Mouse (Mus musculus) MEL (cell line): Measurements from ENCODE around the gene Castor1. TPM values are rescaled to one million over a fixed set of nuclear protein-coding genes. Genes with fewer than 3 reads are reported as not detected.

Source experiments
- DNase-seq: peaks from one replicate; pipeline ENCODE4 v3.0.0; 2011; ENCODE audit warnings: low read depth, low spot score
- H3K27ac ChIP-seq: 2 replicates; pipeline ENCODE4 v1.5.1; 2012; ENCODE audit warnings: low read depth, mild to moderate bottlenecking, control low read depth, low read length, moderate library complexity; ENCODE audit not compliant: control insufficient read depth
- H3K27me3 ChIP-seq, 2 experiments: fragments of 150-350 bp in 1 of 2; sonication (generic) in 1 of 2; 2 replicates each; pipeline ENCODE4 v1.6.1; 2012; ENCODE audit warnings: low read length in 2 of 2, mild to moderate bottlenecking in 2 of 2, improper control_type of control experiment in 1 of 2, moderate library complexity in 1 of 2; ENCODE audit not compliant: insufficient read depth in 2 of 2, control insufficient read depth in 1 of 2
- H3K36me3 ChIP-seq, 2 experiments: 2 replicates each; pipeline ENCODE4 v1.6.1; 2012 to 2014; ENCODE audit warnings: low read length in 2 of 2, improper control_type of control experiment in 1 of 2, inconsistent platforms in 1 of 2, mild to moderate bottlenecking in 1 of 2; ENCODE audit not compliant: insufficient read depth in 2 of 2, control insufficient read depth in 1 of 2
- H3K4me1 ChIP-seq, 2 experiments: fragments of 150-350 bp in 1 of 2; sonication (generic) in 1 of 2; 2 replicates each; pipeline ENCODE4 v1.6.1; 2012; ENCODE audit warnings: low read length in 2 of 2, improper control_type of control experiment in 1 of 2, mild to moderate bottlenecking in 1 of 2; ENCODE audit not compliant: insufficient read depth in 2 of 2, control insufficient read depth in 1 of 2
- H3K4me3 ChIP-seq, 2 experiments: fragments of 150-350 bp in 1 of 2; sonication (generic) in 1 of 2; 2 replicates each; pipeline ENCODE4 v1.5.1; 2012; ENCODE audit warnings: low read depth in 2 of 2, low read length in 2 of 2, mild to moderate bottlenecking in 2 of 2, moderate library complexity in 2 of 2, control low read depth in 1 of 2, improper control_type of control experiment in 1 of 2; ENCODE audit not compliant: control insufficient read depth in 1 of 2, insufficient read depth in 1 of 2
- H3K79me2 ChIP-seq: 2 replicates; pipeline ENCODE4 v1.6.1; 2012; ENCODE audit warnings: mild to moderate bottlenecking, low read length, moderate library complexity; ENCODE audit not compliant: control insufficient read depth, poor library complexity, insufficient read depth
- H3K9ac ChIP-seq: 2 replicates; pipeline ENCODE4 v1.6.1; 2012; ENCODE audit warnings: low read depth, mild to moderate bottlenecking, control low read depth, low read length, moderate library complexity; ENCODE audit not compliant: control insufficient read depth, poor library complexity, severe bottlenecking
- H3K9me3 ChIP-seq: fragments of 150-350 bp; sonication (generic); replicated peaks from 2 replicates; pipeline ENCODE4 v1.6.1; 2012; ENCODE audit warnings: mild to moderate bottlenecking, low read length, improper control_type of control experiment, moderate library complexity; ENCODE audit not compliant: insufficient read depth
- CHD1 ChIP-seq: IDR thresholded peaks from 2 replicates; pipeline ENCODE4 v1.6.1; 2012; ENCODE audit warnings: low read depth, mild to moderate bottlenecking, inconsistent platforms, low read length, improper control_type of control experiment
- CHD2 ChIP-seq: IDR thresholded peaks from 2 replicates; pipeline ENCODE4 v1.6.1; 2011; ENCODE audit warnings: low read length, improper control_type of control experiment
- E2F4 ChIP-seq: IDR thresholded peaks from 2 replicates; pipeline ENCODE4 v1.6.1; 2011; ENCODE audit warnings: low read depth, low read length, improper control_type of control experiment, borderline replicate concordance
- ELF1 ChIP-seq: IDR thresholded peaks from 2 replicates; pipeline ENCODE4 v1.6.1; 2014; ENCODE audit warnings: low read depth, mild to moderate bottlenecking, inconsistent platforms, low read length, improper control_type of control experiment, moderate library complexity
- EP300 ChIP-seq, 2 experiments: IDR thresholded peaks; 2 replicates each; pipeline ENCODE4 v1.6.1; 2011; ENCODE audit warnings: improper control_type of control experiment in 2 of 2, low read length in 2 of 2, low read depth in 1 of 2, mild to moderate bottlenecking in 1 of 2
- GABPA ChIP-seq: IDR thresholded peaks from 2 replicates; pipeline ENCODE4 v1.6.1; 2012; ENCODE audit warnings: low read depth, mild to moderate bottlenecking, inconsistent platforms, low read length, improper control_type of control experiment, moderate library complexity
- GATA1 ChIP-seq: IDR thresholded peaks from 2 replicates; pipeline ENCODE4 v1.6.1; 2011; ENCODE audit warnings: low read depth, low read length, improper control_type of control experiment
- HCFC1 ChIP-seq: IDR thresholded peaks from 2 replicates; pipeline ENCODE4 v1.6.1; 2012; ENCODE audit warnings: low read depth, mild to moderate bottlenecking, inconsistent platforms, low read length, improper control_type of control experiment, moderate library complexity
- JUND ChIP-seq: IDR thresholded peaks from 2 replicates; pipeline ENCODE4 v1.6.1; 2011; ENCODE audit warnings: low read depth, mild to moderate bottlenecking, improper control_type of control experiment, low read length
- MAFK ChIP-seq: IDR thresholded peaks from 2 replicates; pipeline ENCODE4 v1.6.1; 2011; ENCODE audit warnings: low read depth, mild to moderate bottlenecking, low read length, improper control_type of control experiment, borderline replicate concordance
- MAZ ChIP-seq: IDR thresholded peaks from 2 replicates; pipeline ENCODE4 v1.6.1; 2012; ENCODE audit warnings: low read depth, mild to moderate bottlenecking, inconsistent platforms, low read length, improper control_type of control experiment
- MEF2A ChIP-seq: IDR thresholded peaks from 2 replicates; pipeline ENCODE4 v1.6.1; 2014; ENCODE audit warnings: low read depth, mild to moderate bottlenecking, inconsistent platforms, low read length, improper control_type of control experiment; ENCODE audit not compliant: poor library complexity, insufficient replicate concordance, severe bottlenecking; ENCODE audit errors: extremely low read depth
- MYC ChIP-seq: IDR thresholded peaks from 2 replicates; pipeline ENCODE4 v1.6.1; 2011; ENCODE audit warnings: low read depth, mild to moderate bottlenecking, low read length, improper control_type of control experiment, moderate library complexity
- NRF1 ChIP-seq: IDR thresholded peaks from 2 replicates; pipeline ENCODE4 v1.6.1; 2014; ENCODE audit warnings: low read depth, mild to moderate bottlenecking, inconsistent platforms, low read length, improper control_type of control experiment, moderate library complexity; ENCODE audit not compliant: poor library complexity, insufficient read depth, severe bottlenecking
- POLR2A ChIP-seq, 2 experiments: IDR thresholded peaks; 2 replicates each; pipeline ENCODE4 v1.6.1; 2011 to 2012; ENCODE audit warnings: low read length in 2 of 2, mild to moderate bottlenecking in 2 of 2, control low read depth in 1 of 2, improper control_type of control experiment in 1 of 2, low read depth in 1 of 2, moderate library complexity in 1 of 2; ENCODE audit not compliant: control insufficient read depth in 1 of 2, insufficient read depth in 1 of 2, poor library complexity in 1 of 2
- POLR2AphosphoS2 ChIP-seq: IDR thresholded peaks from 2 replicates; pipeline ENCODE4 v1.6.1; 2011; ENCODE audit warnings: low read length, improper control_type of control experiment
- POLR2AphosphoS5 ChIP-seq: IDR thresholded peaks from 2 replicates; pipeline ENCODE4 v1.6.1; 2012; ENCODE audit warnings: low read depth, borderline replicate concordance, mild to moderate bottlenecking, inconsistent platforms, low read length, moderate library complexity, mixed read lengths
- RCOR1 ChIP-seq: IDR thresholded peaks from 2 replicates; pipeline ENCODE4 v1.6.1; 2012; ENCODE audit warnings: low read depth, mild to moderate bottlenecking, inconsistent platforms, low read length, improper control_type of control experiment
- TAL1 ChIP-seq: IDR thresholded peaks from 2 replicates; pipeline ENCODE4 v1.6.1; 2012; ENCODE audit warnings: mild to moderate bottlenecking, inconsistent platforms, low read length, moderate library complexity, mixed read lengths
- TCF12 ChIP-seq: IDR thresholded peaks from 2 replicates; pipeline ENCODE4 v1.6.1; 2014; ENCODE audit warnings: low read depth, mild to moderate bottlenecking, inconsistent platforms, low read length, improper control_type of control experiment, moderate library complexity
- UBTF ChIP-seq: IDR thresholded peaks from 2 replicates; pipeline ENCODE4 v1.6.1; 2012; ENCODE audit warnings: low read depth, mild to moderate bottlenecking, inconsistent platforms, low read length, improper control_type of control experiment, moderate library complexity, borderline replicate concordance; ENCODE audit not compliant: insufficient read depth
- USF1 ChIP-seq: IDR thresholded peaks from 2 replicates; pipeline ENCODE4 v1.6.1; 2014; ENCODE audit warnings: low read depth, mild to moderate bottlenecking, inconsistent platforms, low read length, improper control_type of control experiment, moderate library complexity
- ZKSCAN1 ChIP-seq: IDR thresholded peaks from 2 replicates; pipeline ENCODE4 v1.6.1; 2012; ENCODE audit warnings: low read depth, mild to moderate bottlenecking, inconsistent platforms, low read length, improper control_type of control experiment, moderate library complexity
- ZMIZ1 ChIP-seq: IDR thresholded peaks from 2 replicates; pipeline ENCODE4 v1.6.1; 2012; ENCODE audit warnings: low read depth, mild to moderate bottlenecking, inconsistent platforms, low read length, improper control_type of control experiment, moderate library complexity
- ZNF384 ChIP-seq: IDR thresholded peaks from 2 replicates; pipeline ENCODE4 v1.6.1; 2012; ENCODE audit warnings: low read depth, mild to moderate bottlenecking, inconsistent platforms, low read length, improper control_type of control experiment
- polyA plus RNA-seq, 2 experiments: library from polyadenylated mRNA; stranded (reverse) in 1 of 2; unstranded in 1 of 2; fragments of >175 nt in 1 of 2; fragments of >200 nt in 1 of 2; gene quantifications; 2 replicates each; pipeline versions ENCODE4 v1.2.1 to v1.2.4; 2012; ENCODE audit warnings: low replicate concordance in 2 of 2, low read depth in 1 of 2; ENCODE audit not compliant: insufficient read length in 2 of 2, insufficient read depth in 1 of 2, missing spikeins in 1 of 2
- total RNA-seq: library from RNA; depleted of rRNA; stranded (reverse); fragments of 300-350 nt; gene quantifications from 2 replicates; pipeline ENCODE4 v1.2.3, GENCODE M21; 2012

Castor1 gene
- total and polyA plus RNA-seq, 3 experiments = 6.6 to 11.8 TPM; not detected in 1

GRCm38 (mm10) chr11:4264066-4264465 is 46.0 kb downstream of the Castor1 start:
- H3K27me3 ChIP-seq = peaks cover 2 to 4% of the 10 kb centered on the region in 2 experiments; a peak in 3 of 4 replicates
- H3K27ac ChIP-seq = no peak overlapping the region
- H3K79me2 ChIP-seq = no peaks in the 10 kb centered on the region
- DNase-seq = no peak
- H3K4me3 ChIP-seq = no peak overlapping the region
- H3K9me3 ChIP-seq = no peaks in the 10 kb centered on the region
- H3K9ac ChIP-seq = no peak overlapping the region
- peaks cover 0 to 8% of the 10 kb centered on the region in 2 experiments; a peak in 2 of 4 replicates for H3K36me3 ChIP-seq
- TF ChIP-seq RCOR1 = no peak
- no peak for TF ChIP-seq E2F4
- TF ChIP-seq HCFC1 = no peak
- TF ChIP-seq POLR2AphosphoS5 = no peak
- TF ChIP-seq TAL1 = no peak
- no peak for TF ChIP-seq MEF2A
- no peak for TF ChIP-seq MYC
- TF ChIP-seq POLR2AphosphoS2 = no peak
- TF ChIP-seq CHD1 = no peak
- no peak for TF ChIP-seq ELF1
- TF ChIP-seq CHD2 = no peak
- no peak for TF ChIP-seq USF1
- TF ChIP-seq GATA1 = no peak
- TF ChIP-seq TCF12 = no peak
- TF ChIP-seq POLR2A (IDR thresholded peaks at IDR 0.05; ENCODE audit: control insufficient read depth in 1 of 2, insufficient read depth in 1 of 2, low read depth in 1 of 2, low read length in 2 of 2, poor library complexity in 1 of 2) = no peak
- no peak for TF ChIP-seq EP300 (IDR thresholded peaks at IDR 0.05; ENCODE audit: low read depth in 1 of 2, low read length in 2 of 2)
- TF ChIP-seq MAZ = no peak
- H3K4me1 ChIP-seq = peaks cover 6 to 36% of the 10 kb centered on the region in 2 experiments

- no peak overlapping the region for H3K27ac ChIP-seq
- DNase-seq = peak; percentile 34
- H3K4me1 ChIP-seq = peaks cover 3 to 23% of the 10 kb centered on the region in 2 experiments
- no peaks in the 10 kb centered on the region for H3K79me2 ChIP-seq
- H3K36me3 ChIP-seq = peaks cover 0 to 4% of the 10 kb centered on the region in 2 experiments; a peak in 2 of 4 replicates
- peak overlapping the region; percentile 44 for H3K9ac ChIP-seq
- H3K4me3 ChIP-seq = peak overlapping the region; percentile 50 to 59
- TF ChIP-seq MYC (no peak), CHD2 (no peak), MAFK (no peak), ZMIZ1 (no peak), MEF2A (no peak), ZKSCAN1 (no peak), JUND (no peak), ZNF384 (no peak), GABPA (no peak), UBTF (0 out of 2 replicates have a peak, but pooled peaks have one; percentile 68), NRF1 (no peak), MAZ (no peak), POLR2A (IDR thresholded peaks at IDR 0.05; ENCODE audit: control insufficient read depth in 1 of 2, insufficient read depth in 1 of 2, low read depth in 1 of 2, low read length in 2 of 2, poor library complexity in 1 of 2) (0 out of 4 replicates have a peak, but pooled peaks of 1 of the 2 experiments have one; percentile 29)
- TF ChIP-seq, all 39 proteins: peak for 2
- Histone ChIP-seq H3K27me3 (peaks cover 4% of the 10 kb centered on the region in 2 experiments; a peak in 3 of 4 replicates), H3K9me3 (no peaks in the 10 kb centered on the region)
Measured at GRCm38 (mm10) chr11:4266271-4267201, 48.5 kb downstream of the Castor1 start.
